Mouse (Mus musculus) monocyte, adult 5-6 weeks (primary cell): ENCODE measurements around the gene Fam69a. TPM values are rescaled to one million over a fixed set of nuclear protein-coding genes. Genes with fewer than 3 reads are reported as not detected.

Experiments used
- ATAC-seq: fragments of 153-309, 156-312 bp; replicated peaks from 2 replicates; pipeline ENCODE4 v1.8.0; 2017; ENCODE audit warnings: mild to moderate bottlenecking; ENCODE audit not compliant: low TSS enrichment, insufficient number of reproducible peaks, severe bottlenecking, poor library complexity, low FRiP score
- total RNA-seq: library from RNA; stranded (forward); fragments of 200-1000, 200-491, 200-594 nt; gene quantifications from 3 replicates; pipeline ENCODE4 v1.2.3, GENCODE M21; 2017

The Fam69a gene
- total RNA-seq, 1 experiment from 2014 or later: 47.2 TPM

DNA sequence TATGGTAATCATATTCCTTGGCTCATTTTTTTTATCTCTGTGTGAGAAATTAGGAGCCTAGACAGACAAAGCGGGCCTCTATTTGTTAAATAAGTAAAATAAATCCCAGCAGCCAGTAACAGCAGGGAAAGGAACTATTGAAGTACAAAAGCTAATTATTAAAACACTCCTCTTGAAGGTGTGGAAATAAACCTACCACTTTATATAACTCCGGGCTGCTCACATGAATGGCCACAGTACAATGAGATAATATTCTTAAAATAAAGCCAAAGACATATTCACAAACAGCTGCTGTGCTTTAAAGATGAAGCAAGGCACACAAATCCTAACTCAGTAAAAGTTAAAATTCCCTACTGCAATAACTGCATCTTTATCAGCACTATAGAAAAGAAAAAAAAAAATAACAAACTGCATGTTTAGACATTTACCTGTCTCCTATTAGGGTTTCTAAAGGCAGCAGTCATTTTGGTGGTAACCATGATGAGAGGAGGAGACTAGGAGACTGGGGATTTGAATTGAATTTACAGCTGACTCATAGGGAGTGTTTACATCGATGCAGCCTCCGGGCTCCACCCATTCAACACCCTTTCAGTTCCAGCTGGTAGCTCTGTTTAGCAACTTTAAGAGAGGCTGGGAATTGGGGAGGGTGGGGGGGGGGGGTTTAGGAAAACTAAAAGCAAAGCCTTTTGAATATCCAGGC is 112.2 kb downstream of the Fam69a start, which contains the start of gene Evi5:
TSS of gene Evi5 (minus strand) at position 547 of the 700 bp plus-strand sequence.
- peak; percentile 53; the same call in 1 of the 2 replicates for ATAC-seq

DNA sequence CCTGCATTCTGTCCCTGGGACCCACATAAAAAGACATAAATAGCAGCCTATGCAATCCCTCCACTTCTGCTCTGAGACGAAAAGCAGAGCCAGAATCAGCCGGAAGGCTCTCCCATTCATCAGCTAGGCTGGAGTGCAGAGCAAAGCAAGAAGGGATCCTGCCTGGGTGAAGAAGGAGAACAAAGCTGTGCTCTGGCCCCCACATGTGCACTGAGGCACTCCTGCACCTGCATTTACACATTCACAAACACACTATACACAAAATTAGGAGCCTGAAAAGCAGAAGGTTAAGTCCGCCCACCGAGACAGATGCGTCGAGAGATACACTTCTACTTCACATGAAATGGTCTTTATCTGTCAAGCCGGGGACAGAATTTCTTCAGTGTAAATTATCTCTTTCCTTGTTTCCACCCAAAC is 113.0 kb downstream of the Fam69a start:
- ATAC-seq: no peak

DNA sequence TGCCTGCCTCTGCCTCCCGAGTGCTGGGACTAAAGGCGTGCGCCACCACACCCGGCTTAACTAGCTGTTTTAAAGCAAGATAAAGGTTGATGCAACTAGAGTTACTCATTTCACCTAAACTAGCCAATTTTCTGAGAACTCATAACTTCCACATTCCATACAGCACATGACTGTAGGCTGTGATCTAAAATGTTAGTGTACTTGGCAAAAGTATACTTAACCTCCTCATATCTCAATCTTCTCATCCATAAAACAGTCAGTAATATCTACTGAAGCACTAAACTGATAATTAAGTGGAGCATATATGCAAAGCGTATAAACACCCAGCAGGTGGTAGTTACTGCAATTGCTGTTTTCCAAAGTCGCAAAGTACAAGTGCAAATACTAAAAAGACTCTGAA is 113.6 kb downstream of the Fam69a start:
- ATAC-seq: no peak

DNA sequence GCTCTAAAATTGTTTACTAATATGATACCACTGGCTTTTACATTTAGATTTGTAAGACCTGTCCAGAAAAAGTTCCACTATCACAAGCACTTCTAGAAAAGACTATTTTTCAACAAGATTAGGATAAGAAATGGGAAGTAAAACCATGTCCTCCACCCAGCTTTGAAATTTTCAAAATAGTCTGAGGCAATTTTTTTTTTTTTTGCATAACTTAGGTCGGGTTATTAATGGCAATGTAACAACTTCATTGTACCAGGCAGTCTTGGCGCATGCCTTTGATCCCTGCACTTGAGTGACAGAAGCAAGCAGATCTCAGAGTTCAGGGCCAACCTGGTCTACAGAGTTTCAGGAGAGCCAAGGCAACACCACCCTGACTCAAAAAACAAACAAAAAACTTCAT is 117.2 kb downstream of the Fam69a start:
- ATAC-seq: 0 out of 2 replicates have a peak, but pooled peaks have one; percentile 11

DNA sequence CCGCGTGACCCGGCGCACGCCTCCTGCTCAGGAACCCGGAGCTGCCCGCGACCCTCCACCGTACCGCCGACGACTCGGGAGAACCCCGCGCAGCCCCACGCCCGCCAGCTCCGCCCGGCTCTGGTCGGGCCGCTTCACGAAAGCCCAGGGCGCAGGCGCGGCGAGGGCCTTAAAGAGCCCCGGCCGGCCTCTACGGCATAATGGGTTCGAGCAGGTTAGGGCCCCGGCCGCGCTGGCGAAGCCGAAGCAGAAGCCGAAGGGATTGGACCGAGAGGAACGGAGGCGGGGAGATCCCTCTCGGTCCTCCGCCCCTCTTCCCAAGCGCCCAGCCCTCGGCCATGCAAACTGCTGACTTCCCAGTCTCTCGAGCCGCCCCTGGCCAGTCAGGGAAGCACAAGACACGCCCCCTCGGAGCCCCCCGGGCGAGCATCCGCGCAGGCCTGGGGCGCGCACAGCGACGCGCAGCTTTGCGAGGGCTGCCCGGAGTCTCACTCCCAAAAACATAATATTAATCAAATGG is 117.9 kb downstream of the Fam69a start:
- ATAC-seq: peak; percentile 56; the same call in 1 of the 2 replicates

DNA sequence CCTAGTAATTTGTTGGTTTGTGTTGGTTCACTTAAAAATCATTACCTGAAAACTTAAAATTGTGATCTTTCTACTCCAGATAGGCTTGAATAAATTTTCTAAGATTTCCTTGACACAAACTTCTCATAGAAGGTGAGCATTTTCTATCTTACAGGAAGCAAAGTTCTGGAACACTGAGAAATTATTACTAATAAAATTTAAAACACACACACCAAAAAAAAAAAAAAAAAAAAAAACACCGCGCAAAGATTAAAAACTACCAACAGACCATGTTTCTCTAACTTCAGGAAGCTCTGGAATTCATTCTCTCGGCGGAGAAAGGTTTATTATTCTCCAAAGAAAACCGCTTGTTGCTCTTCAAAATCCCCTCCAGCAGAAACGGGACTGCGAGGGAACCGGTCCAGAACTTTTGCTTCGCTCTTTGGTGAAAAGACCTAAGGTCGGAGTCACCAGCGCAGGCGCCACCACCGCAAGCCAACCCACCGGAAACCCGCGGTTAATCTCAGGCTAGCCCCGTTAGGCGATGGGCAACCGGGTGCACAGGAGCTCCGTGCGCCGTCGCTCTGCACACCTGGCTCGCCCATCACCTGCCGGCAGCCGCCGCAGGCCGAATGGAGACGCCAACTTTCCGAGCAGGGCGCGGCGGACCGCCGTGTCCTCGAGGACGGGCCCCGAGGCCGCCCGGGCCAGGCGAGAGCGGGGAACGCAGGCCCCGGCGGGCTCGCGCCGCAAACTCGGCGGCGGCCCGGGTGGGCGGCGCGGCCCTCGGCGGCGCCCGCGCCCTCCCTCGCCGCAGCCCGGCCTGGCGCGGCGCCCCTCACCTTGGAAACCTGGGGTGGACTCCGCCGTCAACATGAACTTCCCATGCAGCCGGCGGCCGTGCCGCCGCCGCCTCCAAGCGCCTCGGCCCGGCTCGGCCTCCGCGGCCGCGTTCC is 118.6 kb downstream of the Fam69a start:
- ATAC-seq: peak; percentile 37; the same call in 1 of the 2 replicates

DNA sequence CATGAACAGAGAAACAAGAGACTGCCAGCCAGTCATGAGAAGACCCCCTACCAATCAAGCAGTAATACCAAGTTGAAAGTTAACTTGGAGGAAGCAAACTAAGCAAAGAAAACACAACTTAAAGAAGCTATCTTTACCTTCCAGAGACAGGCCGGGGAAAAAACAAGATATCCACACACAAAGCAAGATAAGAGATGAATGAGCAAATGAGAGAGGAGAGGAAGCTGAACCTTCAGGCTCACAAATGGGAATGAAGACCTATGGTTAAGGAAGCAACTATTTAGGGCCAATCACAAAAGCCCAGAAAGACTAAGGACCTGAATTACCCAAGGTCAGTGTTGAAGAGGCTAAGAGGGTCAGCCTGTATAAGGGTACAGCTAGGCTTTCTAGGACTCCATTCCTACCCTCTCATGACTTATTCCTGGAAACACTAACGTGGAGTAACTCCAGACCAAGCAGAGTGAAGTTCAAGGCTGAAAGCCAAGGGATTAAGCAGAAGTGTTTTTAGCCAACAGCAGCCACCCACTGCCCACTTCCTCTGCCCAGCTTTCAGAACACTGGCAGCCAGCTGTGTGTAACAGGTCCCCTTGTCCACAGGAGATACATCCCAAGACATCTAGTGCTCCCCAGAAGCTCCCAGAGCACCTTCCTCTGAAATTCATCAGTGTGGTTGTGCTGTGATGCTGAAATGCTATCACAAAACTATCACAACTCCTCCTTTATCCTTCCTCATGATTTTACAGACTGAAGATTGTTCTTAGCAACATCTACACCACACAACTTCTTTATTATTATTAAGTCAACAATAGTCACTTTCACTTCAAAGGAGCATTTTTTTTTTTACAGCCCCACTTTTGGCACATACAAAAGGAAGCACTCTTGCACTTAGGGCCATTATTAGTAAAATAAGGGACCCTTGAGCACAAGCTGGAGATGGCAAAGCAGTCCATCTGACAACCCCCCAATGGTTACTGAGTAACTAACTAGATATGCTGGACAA is 120.5 kb downstream of the Fam69a start:
- peak; percentile 81 for ATAC-seq

DNA sequence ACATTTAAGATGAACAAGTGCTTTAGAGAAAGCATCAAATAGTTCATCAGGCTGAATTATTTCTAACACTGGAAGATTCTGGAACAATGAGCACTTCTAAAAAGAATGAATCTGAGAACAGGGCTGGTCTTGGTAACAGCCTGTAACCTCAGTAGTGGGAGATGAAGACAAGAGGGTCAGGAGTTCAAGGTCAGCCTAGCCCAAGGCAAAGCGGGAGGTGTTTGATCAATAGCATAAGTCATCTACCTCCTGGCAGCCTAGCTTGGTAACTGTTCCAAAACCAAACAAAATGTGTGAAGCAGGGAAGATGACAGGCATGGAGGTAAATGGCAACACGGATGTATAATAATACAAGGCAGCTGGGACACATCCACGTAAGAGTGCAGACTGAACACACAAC is 122.9 kb downstream of the Fam69a start:
- no peak for ATAC-seq

DNA sequence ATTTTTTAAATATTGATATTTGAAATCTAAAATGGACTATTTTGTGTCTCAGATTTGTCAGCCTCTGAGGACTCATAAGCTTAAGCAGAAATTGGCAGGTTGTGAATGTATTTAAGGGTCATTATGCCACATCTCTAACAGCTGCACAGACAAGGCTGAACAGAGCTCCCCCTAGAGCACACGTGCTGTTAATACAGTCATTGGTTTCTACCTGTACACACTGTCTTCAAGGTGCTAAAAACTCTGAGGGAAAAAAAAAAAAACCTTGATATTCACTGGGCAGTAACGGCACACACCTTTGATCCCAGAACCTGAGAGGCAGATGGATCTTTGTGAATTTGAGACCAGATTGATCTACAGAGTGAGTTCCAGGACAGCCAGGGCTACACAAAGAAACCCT is 127.9 kb downstream of the Fam69a start:
- 0 out of 2 replicates have a peak, but pooled peaks have one; percentile 31 for ATAC-seq

Other genes with a start within 250 kb of the Fam69a start
- gene Ube2d2b, start 157.0 kb downstream of the Fam69a start, total RNA-seq: 0.32 TPM in 1 of 3 replicates, not detected in the others
- 29.5 to 30.7 TPM (median 29.8 TPM) in 3 replicates for gene Evi5, start 112.0 kb downstream of the Fam69a start, total RNA-seq
- gene Rpl5, start 86.6 kb downstream of the Fam69a start, total RNA-seq: 256 to 830 TPM (median 616 TPM) in 3 replicates
- gene Mtf2, start 78.6 kb upstream of the Fam69a start, total RNA-seq: 63.4 to 78.4 TPM (median 63.4 TPM) in 3 replicates
- 204 to 217 TPM (median 205 TPM) in 3 replicates for gene Tmed5, start 145.5 kb upstream of the Fam69a start, total RNA-seq
- gene Ccdc18, start 145.8 kb upstream of the Fam69a start, total RNA-seq: 1.7 to 3.0 TPM (median 2.1 TPM) in 3 replicates